15 mouse cellular contexts compared by ENCODE assay signal in the genomic region with DNA sequence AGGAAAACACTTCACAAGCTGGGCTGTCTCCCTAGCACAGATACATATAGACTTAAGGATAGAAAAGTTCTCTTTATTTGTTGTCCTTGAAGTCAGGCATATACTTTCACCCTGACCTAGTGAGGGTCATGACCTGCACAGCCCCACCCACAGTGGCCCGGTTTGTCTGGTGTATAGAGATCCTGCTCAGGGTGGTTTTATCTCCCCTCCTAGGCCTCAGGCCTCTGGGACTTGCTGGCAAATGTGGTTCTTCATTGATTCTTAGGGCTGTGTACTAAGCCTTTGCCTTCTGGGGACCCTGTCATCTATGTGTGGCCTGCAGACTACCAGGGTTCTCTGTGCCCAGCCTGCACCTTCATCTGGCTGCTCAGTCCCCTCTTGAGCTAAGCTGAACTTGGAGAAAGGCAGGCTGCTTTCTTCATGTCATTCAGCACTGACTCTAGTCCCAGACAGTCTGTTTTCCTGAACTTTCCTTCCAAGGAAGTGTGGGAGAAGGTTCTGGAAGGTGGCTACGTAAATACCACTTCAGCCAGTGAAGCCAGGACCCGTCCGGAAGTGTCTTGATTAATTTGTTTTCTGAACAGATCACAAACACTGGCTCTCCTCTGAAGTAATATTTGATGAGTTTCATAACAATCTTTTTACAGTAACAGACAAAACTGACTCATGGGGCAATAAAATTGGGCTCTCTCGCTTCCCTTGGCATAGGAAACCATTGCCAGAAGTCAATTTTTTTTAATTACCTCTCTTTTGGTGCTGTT.
A peak's percentile ranks its signal among the peaks of the same experiment; 100 is the strongest.
DNase-seq lines count a peak whose midpoint lies in the region; ATAC-seq and TF ChIP-seq lines count a peak whose summit lies in the region.
"Had no signal": no experiment of that assay in that cellular context is flagged by ENCODE, and none has a peak within 500 bp of the region (broad histone marks: within the 10 kb centered on the region; RNA-seq: fewer than 3 reads in every experiment).

No protein-coding gene starts in this region.

- H3K9me3 ChIP-seq in kidney, embryonic 16.5 days (ENCODE audit: low read length) = no peaks in the 10 kb centered on the region
- no peaks in the 10 kb centered on the region for H3K9me3 ChIP-seq in kidney, embryonic 14.5 days (ENCODE audit: control insufficient read depth, low read length)
- H3K9me3 ChIP-seq: midbrain, embryonic 12.5 days had no signal

- H3K27me3 ChIP-seq in kidney, embryonic 16.5 days (ENCODE audit: insufficient read depth, low read length) = no peaks in the 10 kb centered on the region
- no peaks in the 10 kb centered on the region for H3K27me3 ChIP-seq in kidney, embryonic 14.5 days (ENCODE audit: control insufficient read depth, insufficient read depth, low read length)

- DNase-seq in adrenal gland, postnatal 14 days = peak; percentile 18
- no peak for DNase-seq in adrenal gland, adult 8-10 months
- DNase-seq in 3134 (ENCODE audit: extremely low read depth, insufficient read length, low spot score) = peak; percentile 24
- no peak for DNase-seq in spleen, adult 12 weeks (ENCODE audit: low spot score)
- no peak for DNase-seq in ovary, adult 18-20 months (ENCODE audit: low spot score)
- DNase-seq: cerebellum, adult 8-10 months; heart, postnatal 10 days; kidney, adult 2 months; lung, postnatal 10 days; thymus, postnatal 4 days had no signal

- no peak for TF ChIP-seq CTCF in embryonic fibroblast, embryonic 13.5 days (IDR thresholded peaks at IDR 0.05; ENCODE audit: borderline replicate concordance, insufficient read depth, low read length)

- no peak for TF ChIP-seq POLR2A in embryonic fibroblast, embryonic 13.5 days (IDR thresholded peaks at IDR 0.05; ENCODE audit: low read depth, low read length)

- H3K36me3 ChIP-seq in kidney, embryonic 16.5 days (ENCODE audit: insufficient read depth, low read length) = no peaks in the 10 kb centered on the region
- no peaks in the 10 kb centered on the region for H3K36me3 ChIP-seq in kidney, embryonic 14.5 days (ENCODE audit: control insufficient read depth, insufficient read depth, low read length)
- H3K36me3 ChIP-seq: midbrain, embryonic 12.5 days had no signal

- no peak overlapping the region for H3K4me2 ChIP-seq in kidney, embryonic 16.5 days (replicated peaks; ENCODE audit: low read depth, low read length)
- no peak overlapping the region for H3K4me2 ChIP-seq in kidney, embryonic 14.5 days (replicated peaks; ENCODE audit: low read depth, low read length)
- H3K4me2 ChIP-seq: midbrain, embryonic 12.5 days had no signal

- H3K9ac ChIP-seq in kidney, embryonic 16.5 days (replicated peaks; ENCODE audit: low read length) = peak overlapping the region; percentile 16; the same call in 1 of the 2 replicates
- H3K9ac ChIP-seq in kidney, embryonic 14.5 days (ENCODE audit: low read depth, low read length) = no peak overlapping the region
- H3K9ac ChIP-seq: midbrain, embryonic 12.5 days had no signal

- peaks cover 11% of the 10 kb centered on the region for H3K4me1 ChIP-seq in kidney, embryonic 16.5 days (ENCODE audit: insufficient read depth, low read length)
- 0 out of 2 replicates have a peak, but pooled peaks cover 3% of the 10 kb centered on the region for H3K4me1 ChIP-seq in kidney, embryonic 14.5 days (ENCODE audit: control insufficient read depth, insufficient read depth, low read length)
- H3K4me1 ChIP-seq in embryonic fibroblast, embryonic 13.5 days (ENCODE audit: control insufficient read depth, insufficient read depth, low read length) = peaks cover 6% of the 10 kb centered on the region; the same call in 1 of the 2 replicates
- H3K4me1 ChIP-seq: midbrain, embryonic 12.5 days had no signal

- WGBS in kidney, embryonic 16.5 days = 62% methylated on average over 5 of the region's 5 CpGs
- WGBS in kidney, embryonic 14.5 days = 58% methylated on average over 5 of the region's 5 CpGs

- H3K27ac ChIP-seq in kidney, embryonic 16.5 days (ENCODE audit: low read length) = peak overlapping the region; percentile 43; the same call in 1 of the 2 replicates
- no peak overlapping the region for H3K27ac ChIP-seq in kidney, embryonic 14.5 days (ENCODE audit: low read depth, low read length)
- peak overlapping the region; percentile 75 for H3K27ac ChIP-seq in embryonic fibroblast, embryonic 13.5 days (ENCODE audit: insufficient read depth, low read length)
- H3K27ac ChIP-seq: hindbrain, postnatal 0 days; midbrain, embryonic 12.5 days had no signal

- no peak overlapping the region for H3K4me3 ChIP-seq in kidney, embryonic 16.5 days (ENCODE audit: low read length)
- H3K4me3 ChIP-seq in kidney, embryonic 14.5 days (ENCODE audit: low read length) = no peak overlapping the region
- H3K4me3 ChIP-seq in embryonic fibroblast, embryonic 13.5 days (ENCODE audit: insufficient read depth, low read length) = no peak overlapping the region
- H3K4me3 ChIP-seq: midbrain, embryonic 12.5 days had no signal

- no peak for ATAC-seq in kidney, embryonic 16.5 days (ENCODE audit: low FRiP score, low TSS enrichment)
- ATAC-seq in kidney, embryonic 14.5 days (ENCODE audit: low FRiP score, low TSS enrichment) = no peak; the same call in 1 of the 2 replicates
- ATAC-seq: hindbrain, postnatal 0 days had no signal

Comparison
In these comparisons a context has a peak if more than half of its experiments do, and no peak if none do; other contexts are left out.
1. DNase-seq: peak in adrenal gland, postnatal 14 days (single experiment) and 3134 (single experiment); none in adrenal gland, adult 8-10 months (single experiment), spleen, adult 12 weeks (single experiment) and ovary, adult 18-20 months (single experiment).